Mouse (Mus musculus) G1E (cell line): ENCODE measurements around the gene Gadd45b.

Source experiments
- CTCF ChIP-seq: IDR thresholded peaks from 2 replicates; pipeline ENCODE4 v1.5.1; 2012; ENCODE audit warnings: low read depth, low read length, inconsistent platforms, mixed read lengths
- POLR2AphosphoS5 ChIP-seq: IDR thresholded peaks from 2 replicates; pipeline ENCODE4 v1.6.1; 2012; ENCODE audit warnings: low read depth, low read length, inconsistent platforms; ENCODE audit not compliant: insufficient replicate concordance

- TF ChIP-seq CTCF (no peak), POLR2AphosphoS5 (no peak)
These were observed 25.0 kb downstream of the Gadd45b start for GRCm38 (mm10) chr10:80954843-80955242.
